Mouse (Mus musculus): ENCODE measurements around the gene Etv1. TPM values are rescaled to one million over a fixed set of nuclear protein-coding genes. Genes with fewer than 3 reads are reported as not detected.
"Not testable (repeated sequence)": the region's sequence is repeated elsewhere in the genome, so short reads cannot be mapped to it uniquely, and the experiment has no call there.

Etv1 gene
- polyA plus RNA-seq, 1 experiment from 2014 or later: 33.9 TPM

DNA sequence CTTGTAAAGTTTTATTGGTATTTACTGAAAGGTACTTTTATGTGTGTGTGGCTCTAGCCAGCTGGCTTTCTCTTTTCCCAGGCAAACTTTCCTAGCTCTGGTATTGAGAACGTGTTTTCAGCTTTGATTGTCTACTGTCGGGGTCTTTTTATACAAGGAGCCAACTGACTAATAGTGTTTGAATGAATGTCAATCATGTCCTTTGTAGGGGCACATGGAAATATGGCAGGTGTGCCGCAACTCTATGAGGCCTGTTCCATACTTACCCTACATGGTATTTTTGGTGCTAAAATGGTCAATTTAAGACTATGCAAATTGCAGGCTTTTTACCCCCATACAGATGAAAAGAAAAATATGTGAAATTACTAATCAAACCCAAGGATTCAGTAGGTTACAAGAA, 37.1 kb downstream of the Etv1 start:
- H3K27me3 ChIP-seq (ENCODE audit: insufficient read depth, low read length): no peaks in the 10 kb centered on the region
- H3K4me3 ChIP-seq (ENCODE audit: low read depth, low read length): no peak overlapping the region
- H3K36me3 ChIP-seq (ENCODE audit: insufficient read depth): no peaks in the 10 kb centered on the region
- H3K9ac ChIP-seq: no peak overlapping the region
- ATAC-seq (ENCODE audit: insufficient read depth) (no peak), DNase-seq (no peak)
- no peaks in the 10 kb centered on the region for H3K4me1 ChIP-seq (ENCODE audit: insufficient read depth)
- H3K9me3 ChIP-seq (ENCODE audit: low read depth, low read length): no peaks in the 10 kb centered on the region
- no peak overlapping the region for H3K4me2 ChIP-seq
- no peak for TF ChIP-seq CTCF (IDR thresholded peaks at IDR 0.05; ENCODE audit: low read depth)
- no peak overlapping the region for H3K27ac ChIP-seq (ENCODE audit: low read depth)
- 84% methylated on average over 3 of the region's 3 CpGs for WGBS

DNA sequence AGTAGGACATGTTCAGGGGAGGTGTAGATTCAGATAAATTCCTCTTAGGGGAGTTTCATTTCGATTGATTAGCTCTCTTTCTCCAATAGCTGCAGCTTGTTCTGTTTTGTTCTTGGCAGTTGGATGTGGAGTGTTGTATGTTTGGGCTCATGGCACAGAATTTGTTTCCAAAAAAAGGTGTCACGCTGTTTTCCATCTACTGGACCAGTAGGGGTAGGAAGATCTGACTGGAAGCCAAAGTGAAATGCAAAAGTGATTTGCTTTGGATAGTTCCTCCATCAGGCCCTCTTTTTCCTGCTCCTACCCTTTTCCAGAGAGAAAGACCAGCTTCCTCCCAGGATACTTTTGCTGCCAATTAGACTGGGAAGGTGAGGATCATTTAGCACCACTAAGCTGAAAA, 39.1 kb downstream of the Etv1 start:
- H3K4me3 ChIP-seq (ENCODE audit: low read depth, low read length): no peak overlapping the region
- H3K9ac ChIP-seq: no peak overlapping the region
- H3K27ac ChIP-seq (ENCODE audit: low read depth): no peak overlapping the region
- H3K9me3 ChIP-seq (ENCODE audit: low read depth, low read length): no peaks in the 10 kb centered on the region
- no peak for ATAC-seq (ENCODE audit: insufficient read depth)
- TF ChIP-seq CTCF (IDR thresholded peaks at IDR 0.05; ENCODE audit: low read depth): no peak
- no peak overlapping the region for H3K4me2 ChIP-seq
- no peak for DNase-seq
- H3K27me3 ChIP-seq (ENCODE audit: insufficient read depth, low read length): no peaks in the 10 kb centered on the region
- no peaks in the 10 kb centered on the region for H3K4me1 ChIP-seq (ENCODE audit: insufficient read depth)
- H3K36me3 ChIP-seq (ENCODE audit: insufficient read depth): no peaks in the 10 kb centered on the region
- 79% methylated on average over 2 of the region's 2 CpGs for WGBS

DNA sequence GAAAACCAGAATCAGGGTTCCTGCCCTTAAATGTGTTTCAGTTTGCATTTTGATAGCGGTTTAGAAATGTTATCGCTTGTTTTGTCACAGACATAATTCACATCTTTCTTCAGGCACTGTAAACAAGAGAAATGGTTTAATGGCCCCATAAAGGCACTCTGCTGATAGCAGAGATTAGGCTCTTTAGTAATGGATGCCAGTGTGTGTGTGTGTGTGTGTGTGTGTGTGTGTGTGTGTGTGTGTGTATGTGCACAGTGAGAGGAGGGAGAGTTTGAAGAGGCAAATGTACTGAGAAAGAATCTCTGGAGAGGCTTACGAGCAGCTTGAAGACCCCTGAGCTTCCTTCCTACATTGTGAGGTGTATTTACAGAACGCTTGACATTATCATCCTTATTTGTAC, 41.5 kb downstream of the Etv1 start:
- H3K36me3 ChIP-seq (ENCODE audit: insufficient read depth): no peaks in the 10 kb centered on the region
- ATAC-seq (ENCODE audit: insufficient read depth) (no peak), DNase-seq (no peak)
- H3K4me3 ChIP-seq (ENCODE audit: low read depth, low read length): no peak overlapping the region
- no peak for TF ChIP-seq CTCF (IDR thresholded peaks at IDR 0.05; ENCODE audit: low read depth)
- H3K9ac ChIP-seq: no peak overlapping the region
- H3K27me3 ChIP-seq (ENCODE audit: insufficient read depth, low read length): no peaks in the 10 kb centered on the region
- H3K4me2 ChIP-seq: no peak overlapping the region
- H3K4me1 ChIP-seq (ENCODE audit: insufficient read depth): no peaks in the 10 kb centered on the region
- H3K9me3 ChIP-seq (ENCODE audit: low read depth, low read length): no peaks in the 10 kb centered on the region
- H3K27ac ChIP-seq (ENCODE audit: low read depth): no peak overlapping the region
- 29% methylated on average over 4 of the region's 4 CpGs for WGBS

DNA sequence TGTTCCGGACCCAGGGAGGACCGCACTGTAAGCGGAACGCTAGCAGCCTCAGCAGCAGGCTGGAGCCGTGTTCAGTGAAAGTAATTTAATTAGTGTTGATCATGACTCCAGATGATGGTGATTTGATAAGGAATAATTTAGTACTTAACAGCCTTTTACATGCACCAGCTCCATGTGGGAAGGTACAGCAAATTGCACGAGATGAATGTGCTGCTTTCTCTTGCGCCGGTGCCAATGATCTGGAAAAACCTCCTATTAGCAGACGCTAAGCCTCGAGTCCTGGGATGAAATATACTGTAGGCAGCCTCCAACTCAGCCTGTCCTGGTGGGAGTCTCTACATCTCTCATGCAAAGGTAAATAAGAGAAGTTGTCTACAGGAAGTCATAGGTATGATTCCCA, 45.2 kb downstream of the Etv1 start:
- Histone ChIP-seq H3K27ac (ENCODE audit: low read depth) (no peak overlapping the region), H3K4me1 (ENCODE audit: insufficient read depth) (no peaks in the 10 kb centered on the region), H3K27me3 (ENCODE audit: insufficient read depth, low read length) (no peaks in the 10 kb centered on the region), H3K36me3 (ENCODE audit: insufficient read depth) (no peaks in the 10 kb centered on the region), H3K4me2 (no peak overlapping the region), H3K4me3 (ENCODE audit: low read depth, low read length) (no peak overlapping the region), H3K9me3 (ENCODE audit: low read depth, low read length) (no peaks in the 10 kb centered on the region), H3K9ac (no peak overlapping the region)
- ATAC-seq (ENCODE audit: insufficient read depth) (no peak), DNase-seq (no peak)
- no peak for TF ChIP-seq CTCF (IDR thresholded peaks at IDR 0.05; ENCODE audit: low read depth)
- WGBS: 92% methylated on average over 10 of the region's 10 CpGs

DNA sequence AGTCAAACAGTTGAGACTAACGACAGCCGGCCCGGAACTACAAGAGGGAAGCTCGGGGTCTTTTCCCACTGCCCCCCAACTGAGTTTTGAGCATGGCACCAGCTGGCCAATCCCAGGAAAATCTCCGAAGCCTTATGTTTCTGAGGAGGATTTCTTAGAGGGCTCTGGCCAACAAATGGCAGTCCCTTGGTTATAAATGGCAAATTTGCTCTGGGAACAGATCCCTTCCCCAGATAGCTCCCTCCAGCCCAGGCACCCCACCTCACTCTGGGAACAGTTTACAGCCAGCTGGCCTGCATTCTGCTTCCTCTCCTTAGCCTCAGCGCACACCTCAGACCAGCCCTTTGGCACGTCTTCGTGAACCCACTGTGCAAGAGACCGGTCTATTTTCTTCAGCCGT, 53.8 kb downstream of the Etv1 start:
- H3K27ac ChIP-seq (ENCODE audit: low read depth): no peak overlapping the region
- ATAC-seq (ENCODE audit: insufficient read depth) (no peak), DNase-seq (no peak)
- no peak overlapping the region for H3K4me3 ChIP-seq (ENCODE audit: low read depth, low read length)
- H3K4me1 ChIP-seq (ENCODE audit: insufficient read depth): no peaks in the 10 kb centered on the region
- H3K27me3 ChIP-seq (ENCODE audit: insufficient read depth, low read length): no peaks in the 10 kb centered on the region
- 0 out of 2 replicates have a peak, but pooled peaks cover 4% of the 10 kb centered on the region for H3K36me3 ChIP-seq (ENCODE audit: insufficient read depth)
- no peak overlapping the region for H3K4me2 ChIP-seq
- WGBS: 90% methylated on average over 10 of the region's 10 CpGs
- no peak overlapping the region for H3K9ac ChIP-seq
- no peaks in the 10 kb centered on the region for H3K9me3 ChIP-seq (ENCODE audit: low read depth, low read length)
- no peak for TF ChIP-seq CTCF (IDR thresholded peaks at IDR 0.05; ENCODE audit: low read depth)

DNA sequence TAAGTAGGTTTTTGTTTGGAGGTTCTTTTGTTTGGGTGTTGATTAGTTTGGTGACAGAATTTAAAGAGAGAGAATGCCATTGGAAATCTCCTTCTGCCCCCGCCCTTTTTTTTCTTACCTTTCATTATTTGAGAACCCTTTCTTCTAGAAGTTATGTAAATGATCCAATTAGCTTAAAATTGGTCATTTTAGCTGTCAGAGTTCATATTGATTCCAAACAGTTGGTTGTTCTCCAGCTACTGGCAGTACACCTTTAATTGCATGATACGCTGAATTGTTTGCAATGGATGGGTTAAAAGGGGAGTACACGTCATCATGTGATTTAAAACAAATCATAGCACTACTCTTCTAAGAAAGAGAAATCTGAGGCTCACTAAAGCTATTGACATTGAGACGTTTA, 55.4 kb downstream of the Etv1 start:
- 0 out of 2 replicates have a peak, but pooled peaks cover 4% of the 10 kb centered on the region for H3K36me3 ChIP-seq (ENCODE audit: insufficient read depth)
- no peaks in the 10 kb centered on the region for H3K9me3 ChIP-seq (ENCODE audit: low read depth, low read length)
- H3K27ac ChIP-seq (ENCODE audit: low read depth): no peak overlapping the region
- no peak overlapping the region for H3K4me2 ChIP-seq
- WGBS: 73% methylated on average over 4 of the region's 4 CpGs
- H3K4me1 ChIP-seq (ENCODE audit: insufficient read depth): no peaks in the 10 kb centered on the region
- ATAC-seq (ENCODE audit: insufficient read depth) (no peak), DNase-seq (no peak)
- no peaks in the 10 kb centered on the region for H3K27me3 ChIP-seq (ENCODE audit: insufficient read depth, low read length)
- H3K4me3 ChIP-seq (ENCODE audit: low read depth, low read length): no peak overlapping the region
- H3K9ac ChIP-seq: no peak overlapping the region
- no peak for TF ChIP-seq CTCF (IDR thresholded peaks at IDR 0.05; ENCODE audit: low read depth)

DNA sequence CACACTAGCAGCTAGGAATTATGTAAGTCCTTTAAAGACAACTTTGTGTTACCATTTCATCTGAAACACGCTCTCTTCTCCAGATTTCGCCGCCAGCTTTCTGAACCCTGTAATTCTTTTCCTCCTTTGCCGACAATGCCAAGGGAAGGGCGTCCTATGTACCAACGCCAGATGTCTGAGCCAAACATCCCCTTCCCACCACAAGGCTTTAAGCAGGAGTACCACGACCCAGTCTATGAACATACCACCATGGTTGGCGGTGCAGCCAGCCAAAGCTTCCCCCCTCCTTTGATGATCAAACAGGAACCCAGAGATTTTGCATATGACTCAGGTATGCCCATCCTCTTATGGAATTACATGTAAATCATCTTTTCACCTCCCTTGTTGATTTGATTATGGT, 55.8 kb downstream of the Etv1 start:
- H3K36me3 ChIP-seq (ENCODE audit: insufficient read depth); H3K27me3 ChIP-seq (ENCODE audit: insufficient read depth, low read length); ATAC-seq (ENCODE audit: insufficient read depth); H3K27ac ChIP-seq (ENCODE audit: low read depth); H3K9ac ChIP-seq; H3K4me2 ChIP-seq; DNase-seq; H3K9me3 ChIP-seq (ENCODE audit: low read depth, low read length); H3K4me1 ChIP-seq (ENCODE audit: insufficient read depth); H3K4me3 ChIP-seq (ENCODE audit: low read depth, low read length): not testable (repeated sequence)
- WGBS: 91% methylated on average over 7 of the region's 8 CpGs

DNA sequence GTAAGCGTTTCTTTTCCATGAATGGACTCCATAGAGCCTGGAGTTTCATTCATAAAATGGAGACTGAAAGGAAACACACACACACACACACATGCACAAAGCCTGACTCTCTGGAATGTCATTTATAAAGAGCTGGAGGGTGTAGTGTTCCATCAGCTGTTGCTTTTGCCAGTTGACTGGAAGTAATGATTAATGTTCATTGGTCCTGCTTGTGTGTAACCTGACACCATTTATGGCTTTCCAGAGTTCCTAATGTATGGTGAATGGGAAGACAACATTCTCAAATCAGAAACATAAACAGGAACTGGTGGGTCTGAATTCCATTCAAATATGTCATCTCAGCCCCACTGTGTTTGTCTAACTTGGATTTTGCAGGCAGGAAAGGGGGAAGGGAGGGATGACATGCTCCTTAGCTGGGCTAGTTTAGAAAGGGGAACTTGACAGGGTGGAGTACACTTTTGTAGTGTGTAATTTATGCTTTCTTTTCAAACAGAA, 64.7 kb downstream of the Etv1 start:
- Histone ChIP-seq H3K4me1 (ENCODE audit: insufficient read depth) (no peaks in the 10 kb centered on the region), H3K9me3 (ENCODE audit: low read depth, low read length) (no peaks in the 10 kb centered on the region), H3K36me3 (ENCODE audit: insufficient read depth) (no peaks in the 10 kb centered on the region), H3K27me3 (ENCODE audit: insufficient read depth, low read length) (no peaks in the 10 kb centered on the region), H3K4me3 (ENCODE audit: low read depth, low read length) (no peak overlapping the region), H3K9ac (no peak overlapping the region), H3K27ac (ENCODE audit: low read depth) (peak overlapping the region; percentile 19; the same call in 1 of the 2 replicates), H3K4me2 (no peak overlapping the region)
- DNase-seq (peak; percentile 83), ATAC-seq (ENCODE audit: insufficient read depth) (peak; percentile 98)
- 19% methylated on average over 1 of the region's 1 CpGs for WGBS
- TF ChIP-seq CTCF (IDR thresholded peaks at IDR 0.05; ENCODE audit: low read depth): no peak

Measured in lung, embryonic 14.5 days (tissue).